Mouse (Mus musculus): ENCODE measurements at regions not wholly inside any gene's neighbourhood (a gene's known extent, or its start where the extent isn't known, plus 50 kb on each side); places are given as distances from the start of the nearest gene placed in this dataset.

GRCm38 (mm10) chr12:110145379-110145778, 133.5 kb upstream of the Dio3 start:
- Histone ChIP-seq H3K4me1 (ENCODE audit: control insufficient read depth, insufficient read depth, low read length) (no peaks in the 10 kb centered on the region), H3K79me2 (replicated peaks; ENCODE audit: control insufficient read depth, insufficient read depth, low read length) (no peaks in the 10 kb centered on the region), H3K27me3 (ENCODE audit: control insufficient read depth, insufficient read depth, low read length) (no peaks in the 10 kb centered on the region), H3K9ac (ENCODE audit: low read depth, low read length) (no peak overlapping the region), H3K4me3 (no peak overlapping the region), H3K36me3 (ENCODE audit: control insufficient read depth, insufficient read depth, low read length) (no peaks in the 10 kb centered on the region), H3K27ac (no peak overlapping the region)
- WGBS, result 78% methylated on average over 5 of the region's 5 CpGs
- intact Hi-C loops (cut with DNase I), result no loop called here
- TF ChIP-seq POLR2A (IDR thresholded peaks at IDR 0.05; ENCODE audit: insufficient read depth, low read depth, low read length), result no peak
- TF ChIP-seq EP300 (IDR thresholded peaks at IDR 0.05; ENCODE audit: insufficient read depth, low read depth, low read length), result no peak
- TF ChIP-seq CTCF (IDR thresholded peaks at IDR 0.05), result no peak
- DNase-seq, result no peak

GRCm38 (mm10) chr12:110154225-110154962, 124.5 kb upstream of the Dio3 start:
- TF ChIP-seq EP300 (IDR thresholded peaks at IDR 0.05; ENCODE audit: insufficient read depth, low read depth, low read length), result no peak
- no peak for TF ChIP-seq POLR2A (IDR thresholded peaks at IDR 0.05; ENCODE audit: insufficient read depth, low read depth, low read length)
- TF ChIP-seq CTCF (IDR thresholded peaks at IDR 0.05), result no peak
- intact Hi-C loops (cut with DNase I), result no loop called here
- no peaks in the 10 kb centered on the region for H3K36me3 ChIP-seq (ENCODE audit: control insufficient read depth, insufficient read depth, low read length)
- no peaks in the 10 kb centered on the region; the same call in 1 of the 2 replicates for H3K4me1 ChIP-seq (ENCODE audit: control insufficient read depth, insufficient read depth, low read length)
- no peak overlapping the region for H3K27ac ChIP-seq
- H3K4me3 ChIP-seq, result no peak overlapping the region
- 85% methylated on average over 8 of the region's 8 CpGs for WGBS
- no peaks in the 10 kb centered on the region for H3K27me3 ChIP-seq (ENCODE audit: control insufficient read depth, insufficient read depth, low read length)
- H3K9ac ChIP-seq (ENCODE audit: low read depth, low read length), result no peak overlapping the region
- DNase-seq, result no peak
- no peaks in the 10 kb centered on the region for H3K79me2 ChIP-seq (replicated peaks; ENCODE audit: control insufficient read depth, insufficient read depth, low read length)

GRCm38 (mm10) chr12:110154963-110155325, 123.9 kb upstream of the Dio3 start:
- no peak overlapping the region for H3K9ac ChIP-seq (ENCODE audit: low read depth, low read length)
- no peaks in the 10 kb centered on the region; the same call in 1 of the 2 replicates for H3K4me1 ChIP-seq (ENCODE audit: control insufficient read depth, insufficient read depth, low read length)
- H3K27me3 ChIP-seq (ENCODE audit: control insufficient read depth, insufficient read depth, low read length), result no peaks in the 10 kb centered on the region
- TF ChIP-seq POLR2A (IDR thresholded peaks at IDR 0.05; ENCODE audit: insufficient read depth, low read depth, low read length) (no peak), EP300 (IDR thresholded peaks at IDR 0.05; ENCODE audit: insufficient read depth, low read depth, low read length) (no peak), CTCF (IDR thresholded peaks at IDR 0.05) (no peak)
- no peaks in the 10 kb centered on the region for H3K36me3 ChIP-seq (ENCODE audit: control insufficient read depth, insufficient read depth, low read length)
- H3K4me3 ChIP-seq, result no peak overlapping the region
- 37% methylated on average over 4 of the region's 4 CpGs for WGBS
- no peak overlapping the region for H3K27ac ChIP-seq
- H3K79me2 ChIP-seq (replicated peaks; ENCODE audit: control insufficient read depth, insufficient read depth, low read length), result no peaks in the 10 kb centered on the region
- intact Hi-C loops (cut with DNase I), result no loop called here
- no peak for DNase-seq

- no peaks in the 10 kb centered on the region for H3K36me3 ChIP-seq (ENCODE audit: control insufficient read depth, insufficient read depth, low read length)
- no peaks in the 10 kb centered on the region for H3K27me3 ChIP-seq (ENCODE audit: control insufficient read depth, insufficient read depth, low read length)
- H3K9ac ChIP-seq (ENCODE audit: low read depth, low read length), result no peak overlapping the region
- intact Hi-C loops (cut with DNase I), result no loop called here
- H3K4me1 ChIP-seq (ENCODE audit: control insufficient read depth, insufficient read depth, low read length), result no peaks in the 10 kb centered on the region; the same call in 1 of the 2 replicates
- no peak for DNase-seq
- 31% methylated on average over 8 of the region's 8 CpGs for WGBS
- H3K79me2 ChIP-seq (replicated peaks; ENCODE audit: control insufficient read depth, insufficient read depth, low read length), result no peaks in the 10 kb centered on the region
- H3K27ac ChIP-seq, result no peak overlapping the region
- TF ChIP-seq EP300 (IDR thresholded peaks at IDR 0.05; ENCODE audit: insufficient read depth, low read depth, low read length), result no peak
- no peak for TF ChIP-seq CTCF (IDR thresholded peaks at IDR 0.05)
- TF ChIP-seq POLR2A (IDR thresholded peaks at IDR 0.05; ENCODE audit: insufficient read depth, low read depth, low read length), result no peak
- no peak overlapping the region for H3K4me3 ChIP-seq
These were observed 122.4 kb upstream of the Dio3 start for GRCm38 (mm10) chr12:110156441-110156840.

GRCm38 (mm10) chr12:110157998-110158747, 120.7 kb upstream of the Dio3 start:
- Histone ChIP-seq H3K27ac (no peak overlapping the region), H3K4me1 (ENCODE audit: control insufficient read depth, insufficient read depth, low read length) (no peaks in the 10 kb centered on the region; the same call in 1 of the 2 replicates), H3K79me2 (replicated peaks; ENCODE audit: control insufficient read depth, insufficient read depth, low read length) (no peaks in the 10 kb centered on the region), H3K36me3 (ENCODE audit: control insufficient read depth, insufficient read depth, low read length) (no peaks in the 10 kb centered on the region), H3K9ac (ENCODE audit: low read depth, low read length) (no peak overlapping the region), H3K27me3 (ENCODE audit: control insufficient read depth, insufficient read depth, low read length) (no peaks in the 10 kb centered on the region), H3K4me3 (no peak overlapping the region)
- no peak for DNase-seq
- intact Hi-C loops (cut with DNase I), result no loop called here
- WGBS, result 75% methylated on average over 16 of the region's 16 CpGs
- TF ChIP-seq EP300 (IDR thresholded peaks at IDR 0.05; ENCODE audit: insufficient read depth, low read depth, low read length), result no peak
- TF ChIP-seq CTCF (IDR thresholded peaks at IDR 0.05), result no peak
- TF ChIP-seq POLR2A (IDR thresholded peaks at IDR 0.05; ENCODE audit: insufficient read depth, low read depth, low read length), result no peak

- H3K79me2 ChIP-seq (replicated peaks; ENCODE audit: control insufficient read depth, insufficient read depth, low read length), result no peaks in the 10 kb centered on the region
- no peak for DNase-seq
- H3K4me1 ChIP-seq (ENCODE audit: control insufficient read depth, insufficient read depth, low read length), result no peaks in the 10 kb centered on the region
- WGBS, result 76% methylated on average over 4 of the region's 4 CpGs
- no peak overlapping the region for H3K4me3 ChIP-seq
- H3K27ac ChIP-seq, result no peak overlapping the region
- intact Hi-C loops (cut with DNase I), result no loop called here
- no peak for TF ChIP-seq POLR2A (IDR thresholded peaks at IDR 0.05; ENCODE audit: insufficient read depth, low read depth, low read length)
- no peak for TF ChIP-seq CTCF (IDR thresholded peaks at IDR 0.05)
- no peak for TF ChIP-seq EP300 (IDR thresholded peaks at IDR 0.05; ENCODE audit: insufficient read depth, low read depth, low read length)
- no peaks in the 10 kb centered on the region for H3K36me3 ChIP-seq (ENCODE audit: control insufficient read depth, insufficient read depth, low read length)
- no peaks in the 10 kb centered on the region for H3K27me3 ChIP-seq (ENCODE audit: control insufficient read depth, insufficient read depth, low read length)
- H3K9ac ChIP-seq (ENCODE audit: low read depth, low read length), result no peak overlapping the region
These were observed 117.6 kb upstream of the Dio3 start for GRCm38 (mm10) chr12:110161306-110161705.
